Mouse (Mus musculus) cerebellum, postnatal 36 days (tissue): ENCODE data around the gene Olfr859.
"Not testable (repeated sequence)": the region's sequence is repeated elsewhere in the genome, so short reads cannot be mapped to it uniquely, and the experiment has no call there.

ENCODE experiments used
- DNase-seq, 2 experiments: peaks; one replicate each; pipeline ENCODE4 v3.0.0; 2021 to 2022; ENCODE audit warnings: mixed read lengths in 2 of 2

Gene Olfr859

DNA sequence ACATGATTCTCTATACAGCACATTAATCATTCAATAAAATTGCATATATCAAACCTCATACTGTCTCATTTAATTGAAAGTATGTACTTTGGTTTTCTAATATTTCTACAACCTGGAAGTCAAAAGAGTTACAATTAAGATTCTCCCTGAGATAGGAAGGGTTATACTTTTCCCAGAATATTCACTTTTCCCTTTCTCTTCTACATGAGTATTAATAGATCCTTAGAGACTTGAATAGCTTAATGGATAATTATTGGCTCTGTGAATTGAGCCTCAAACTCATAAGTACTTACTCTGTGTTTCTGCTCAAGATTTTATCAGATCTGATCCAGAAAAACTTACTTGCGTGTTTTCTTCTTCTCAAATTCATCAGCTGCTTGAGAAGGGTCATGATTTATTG lies at the start of gene Olfr859:
Olfr859 (plus strand) TSS at position 301 of the 400 bp plus-strand sequence.
- not testable (repeated sequence) for DNase-seq

DNA sequence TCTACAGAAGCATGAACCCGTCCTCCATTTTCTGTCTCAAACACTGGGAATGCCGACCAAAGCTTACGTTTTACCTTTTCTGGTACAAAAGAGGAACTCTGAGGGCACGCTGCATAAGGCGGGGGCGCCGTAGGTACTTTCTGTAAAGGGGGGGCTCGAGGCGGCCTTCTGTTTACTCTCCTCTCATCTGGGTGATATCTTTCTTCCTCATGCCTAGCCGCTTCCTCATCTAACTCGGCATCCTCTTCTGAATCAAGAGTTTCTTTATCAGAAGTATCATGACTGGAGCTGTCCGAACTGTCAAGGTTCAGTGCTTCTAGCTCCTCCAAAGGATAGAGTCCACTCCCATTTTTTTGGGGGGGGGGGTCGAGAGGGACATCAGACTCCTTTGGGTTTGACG lies 35.6 kb upstream of the Olfr859 start:
- DNase-seq: no peak

GRCm38 (mm10) chr9:19769701-19770100 lies 35.0 kb upstream of the Olfr859 start:
- no peak for DNase-seq

- no peak for DNase-seq
Measured at GRCm38 (mm10) chr9:19779983-19780382, 24.7 kb upstream of the Olfr859 start, which contains the start of gene Olfr58. Gene Olfr58, plus strand, starts transcription at chr9:19780283.

DNA sequence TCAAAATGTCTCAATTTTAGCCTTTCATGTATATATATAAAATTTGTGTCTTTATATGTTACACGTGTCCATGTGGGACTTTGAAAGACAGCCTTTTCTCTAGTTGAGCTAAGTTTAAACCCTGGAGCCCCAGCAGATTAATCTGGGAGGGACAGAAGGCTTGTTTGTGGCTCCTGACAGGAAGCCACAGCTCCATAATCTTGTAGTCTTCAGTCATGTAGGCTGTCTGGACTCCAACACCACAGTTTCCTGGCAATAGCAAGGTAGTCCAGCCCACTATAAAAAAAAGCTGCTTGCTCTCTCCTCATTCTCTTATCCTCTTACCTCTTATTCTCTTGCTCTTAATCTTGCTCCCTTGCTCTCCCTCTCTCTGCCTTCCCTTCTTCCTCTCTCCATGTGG lies 1.7 kb upstream of the Olfr859 start:
- no peak for DNase-seq

DNA sequence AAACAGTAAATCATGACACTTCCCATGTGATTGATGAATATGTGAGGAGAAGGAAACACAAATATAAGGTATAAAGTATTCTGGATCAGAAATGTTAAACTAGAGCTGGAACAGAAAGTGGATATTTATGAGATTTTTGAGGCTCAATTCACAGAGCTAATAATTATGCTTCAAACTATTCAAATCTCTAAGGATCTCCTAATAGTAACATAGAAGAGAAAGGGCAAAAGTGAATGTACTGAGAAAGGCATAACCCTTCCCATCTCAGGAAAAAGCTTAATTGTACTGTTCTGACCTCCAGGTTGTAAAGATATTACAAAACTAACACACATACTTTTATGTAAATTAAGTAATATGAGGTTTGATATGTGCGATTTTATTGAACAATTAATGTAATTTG lies 44.9 kb downstream of the Olfr859 start, which contains the start of gene Olfr860:
Olfr860 (minus strand) TSS at position 101 of the 400 bp plus-strand sequence.
- no peak for DNase-seq
